Mouse (Mus musculus) bone marrow, adult 2 months (tissue): ENCODE data around the gene Clec14a. TPM values are rescaled to one million over a fixed set of nuclear protein-coding genes. Genes with fewer than 3 reads are reported as not detected.
A peak's percentile ranks its signal among the peaks of the same experiment; 100 is the strongest.
"Not testable (repeated sequence)": the region's sequence is repeated elsewhere in the genome, so short reads cannot be mapped to it uniquely, and the experiment has no call there.

ENCODE experiments used
- H3K27ac ChIP-seq: fragments of 200-500 bp; 2 replicates; pipeline ENCODE4 v1.5.1; 2012; ENCODE audit warnings: low read depth, mild to moderate bottlenecking, control low read depth, inconsistent platforms, low read length; ENCODE audit not compliant: control insufficient read depth, poor library complexity, insufficient read depth
- H3K4me1 ChIP-seq: fragments of 200-500 bp; 2 replicates; pipeline ENCODE4 v1.6.1; 2011; ENCODE audit warnings: low read length; ENCODE audit not compliant: control insufficient read depth, insufficient read depth
- H3K4me3 ChIP-seq: fragments of 200-500 bp; replicated peaks from 2 replicates; pipeline ENCODE3; 2011; ENCODE audit warnings: mild to moderate bottlenecking, low read depth, low read length, control low read depth; ENCODE audit not compliant: control insufficient read depth
- CTCF ChIP-seq: fragments of 200-500 bp; IDR thresholded peaks from 2 replicates; pipeline ENCODE4 v1.5.1; 2011; ENCODE audit warnings: low read length, control low read depth; ENCODE audit not compliant: control insufficient read depth, insufficient read depth
- POLR2A ChIP-seq: fragments of 200-500 bp; IDR thresholded peaks from 2 replicates; pipeline ENCODE4 v1.6.1; 2011; ENCODE audit warnings: low read depth, mild to moderate bottlenecking, control low read depth, low read length, borderline replicate concordance; ENCODE audit not compliant: control insufficient read depth
- WGBS: fragments of 180-500 bp; shearing (Covaris S2); methylation state at CpG from one replicate; pipeline ENCODE4 v1.1.7; 2018; 5-methylcytosine and 5-hydroxymethylcytosine counted together
- polyA plus RNA-seq: library from polyadenylated mRNA; stranded (reverse); fragments of >200 nt; gene quantifications from 2 replicates; pipeline ENCODE4 v1.2.4, GENCODE M21; 2011; ENCODE audit warnings: low replicate concordance; ENCODE audit not compliant: missing spikeins, insufficient read depth, insufficient read length

Gene Clec14a
- 1.4 and 1.5 TPM in 2 replicates for polyA plus RNA-seq

DNA sequence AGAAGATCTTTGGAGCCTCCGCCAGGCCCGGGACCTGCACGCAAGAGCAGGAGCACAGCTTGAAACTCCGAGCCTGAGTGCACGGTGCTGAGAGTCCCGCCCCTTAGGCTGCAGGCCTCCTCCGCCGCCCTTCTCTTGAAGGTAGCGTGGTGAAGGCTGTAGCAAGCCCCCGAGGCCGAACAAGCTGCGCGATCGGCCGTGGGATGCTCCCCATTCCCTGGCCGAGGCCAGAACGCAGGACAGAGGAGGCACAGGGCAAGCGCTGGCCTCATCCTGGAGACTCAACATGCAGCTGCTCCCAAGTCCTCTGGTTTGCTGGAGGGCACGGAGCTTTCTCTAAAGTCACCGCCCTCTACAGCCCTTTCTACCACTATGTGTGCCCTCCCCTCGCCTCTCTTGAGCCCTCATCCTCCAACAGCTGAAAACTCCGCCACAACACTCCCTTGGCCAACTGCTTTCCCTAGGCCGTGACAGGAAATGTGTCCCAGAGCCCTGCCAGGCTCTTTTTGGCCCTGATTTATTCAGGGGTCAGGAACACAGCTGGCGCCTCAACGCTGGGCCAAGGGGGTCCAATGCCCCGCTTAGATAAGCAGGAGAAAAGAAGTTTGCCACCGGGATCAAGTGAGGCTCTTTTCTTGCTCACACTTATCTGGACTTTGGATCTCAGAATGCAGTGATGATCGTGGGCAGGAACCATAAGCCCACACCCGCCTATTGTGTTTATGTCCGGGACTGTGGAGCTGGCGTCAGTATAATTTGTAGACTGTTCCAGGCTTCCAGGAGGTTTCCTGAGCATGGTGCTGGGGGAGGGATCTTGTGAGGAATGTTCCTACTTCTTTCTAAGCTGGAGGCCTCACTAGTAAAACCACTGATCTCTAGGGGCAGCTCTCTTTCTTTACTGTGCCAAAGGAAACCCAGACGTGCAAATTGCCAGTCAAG, at the start of gene Clec14a:
TSS of gene Clec14a (minus strand) at position 728 of the 939 bp plus-strand sequence.
- 24% methylated on average over 32 of the region's 32 CpGs for WGBS

DNA sequence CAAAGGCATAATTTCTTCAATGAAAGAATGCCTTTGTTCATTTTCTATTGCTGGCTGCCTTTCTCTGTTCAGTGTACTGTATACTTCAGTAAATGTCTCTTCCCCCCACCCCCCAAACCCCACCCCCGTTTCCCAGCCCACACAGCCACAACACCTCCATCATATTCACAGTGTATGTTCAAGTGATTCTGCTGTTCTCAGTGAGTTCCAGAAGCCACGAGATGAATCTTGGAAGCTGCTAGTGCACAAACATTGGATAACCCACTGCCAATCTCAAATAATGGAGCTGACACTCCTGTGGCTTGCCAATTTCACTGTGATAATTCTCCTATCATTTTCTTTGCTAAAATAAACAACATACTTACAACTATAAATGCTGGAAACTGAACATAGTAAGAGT, 38.7 kb upstream of the Clec14a start:
- Histone ChIP-seq H3K4me1 (no peaks in the 10 kb centered on the region), H3K4me3 (no peak overlapping the region), H3K27ac (no peak overlapping the region)
- 59% methylated on average over 2 of the region's 2 CpGs for WGBS
- no peak for TF ChIP-seq CTCF
- no peak for TF ChIP-seq POLR2A

More for the DNA sequence above, at the start of gene Clec14a:
- Histone ChIP-seq H3K4me1 (no peaks in the 10 kb centered on the region), H3K4me3 (peak within 1 kb of the TSS; percentile 16), H3K27ac (peak within 1 kb of the TSS; percentile 55; the same call in 1 of the 2 replicates)
- TF ChIP-seq POLR2A = no peak
- no peak for TF ChIP-seq CTCF

GRCm38 (mm10) chr12:58306402-58306801, 37.3 kb upstream of the Clec14a start:
- 37% methylated on average over 8 of the region's 8 CpGs for WGBS
- not testable (repeated sequence) for H3K4me3 ChIP-seq, H3K4me1 ChIP-seq, H3K27ac ChIP-seq

DNA sequence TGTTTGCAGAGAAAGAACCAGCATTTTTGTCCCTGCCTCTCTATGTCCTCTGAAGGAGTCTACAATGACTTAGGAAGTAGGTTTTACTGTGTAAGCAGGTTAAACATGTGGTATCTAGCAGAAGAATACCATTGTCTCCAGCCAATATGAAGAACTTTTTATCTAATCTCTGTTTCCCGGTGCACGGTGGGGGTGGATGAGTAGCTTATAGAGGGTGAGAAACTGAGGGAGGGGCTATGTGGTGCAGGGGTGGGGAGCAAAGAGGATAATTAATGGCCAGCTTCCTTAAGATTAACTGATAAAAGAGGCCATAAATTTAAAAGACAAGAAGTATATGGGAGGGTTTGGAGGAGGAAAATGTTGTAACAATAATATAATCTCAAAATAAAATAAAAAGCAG, 36.5 kb upstream of the Clec14a start:
- WGBS = 14% methylated on average over 2 of the region's 2 CpGs
- Histone ChIP-seq H3K27ac (no peak overlapping the region), H3K4me1 (no peaks in the 10 kb centered on the region), H3K4me3 (no peak overlapping the region)
- no peak for TF ChIP-seq CTCF
- no peak for TF ChIP-seq POLR2A

DNA sequence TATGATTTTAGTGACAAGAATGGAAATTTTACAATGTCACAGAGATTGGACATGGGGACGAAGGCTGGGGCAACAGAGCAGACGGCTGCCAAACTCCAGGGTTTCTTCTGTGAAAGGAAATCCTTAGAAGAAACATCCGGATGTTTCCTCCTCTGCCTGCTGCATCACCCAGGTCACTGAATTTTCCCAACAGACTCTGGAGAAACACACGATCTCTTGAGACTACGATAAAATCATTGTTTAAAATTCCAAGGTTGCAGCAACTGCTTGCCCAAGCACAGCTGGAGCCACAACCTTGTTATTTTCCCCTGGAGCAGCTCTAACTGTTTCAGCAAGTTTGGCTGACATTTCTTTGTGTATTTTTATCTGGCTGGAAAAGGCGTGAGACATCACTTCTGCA, 27.9 kb upstream of the Clec14a start:
- 80% methylated on average over 6 of the region's 6 CpGs for WGBS
- Histone ChIP-seq H3K27ac (no peak overlapping the region), H3K4me1 (no peaks in the 10 kb centered on the region), H3K4me3 (no peak overlapping the region)
- TF ChIP-seq CTCF (no peak), POLR2A (no peak)

- no peak overlapping the region for H3K4me3 ChIP-seq
- TF ChIP-seq CTCF (no peak), POLR2A (no peak)
These were observed 16.8 kb upstream of the Clec14a start for GRCm38 (mm10) chr12:58285912-58286311.

DNA sequence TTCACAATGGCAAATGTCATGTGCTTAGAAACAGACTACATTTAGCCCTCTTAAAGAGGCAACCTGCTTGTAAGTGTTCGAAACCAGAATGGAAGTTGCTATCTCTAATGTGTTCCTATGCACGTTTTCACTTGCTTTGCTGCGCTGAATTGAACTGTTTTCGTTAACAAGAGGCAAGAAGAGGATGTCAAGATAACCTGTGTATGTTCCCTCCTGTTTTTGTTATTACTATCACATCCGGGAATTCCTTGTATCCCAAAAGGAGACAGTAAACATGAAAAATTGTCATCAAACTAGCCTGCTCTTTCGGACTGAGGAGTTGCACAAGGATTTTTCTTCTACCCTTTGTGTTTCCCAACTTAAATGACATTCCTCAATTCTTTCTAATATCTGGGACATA, 1.4 kb upstream of the Clec14a start:
- 73% methylated on average over 6 of the region's 6 CpGs for WGBS
- H3K27ac ChIP-seq = no peak overlapping the region
- H3K4me3 ChIP-seq = no peak overlapping the region
- TF ChIP-seq CTCF (no peak), POLR2A (no peak)
- no peaks in the 10 kb centered on the region for H3K4me1 ChIP-seq

More at GRCm38 (mm10) chr12:58285912-58286311, 16.8 kb upstream of the Clec14a start:
- Histone ChIP-seq H3K4me1 (no peaks in the 10 kb centered on the region), H3K27ac (no peak overlapping the region)
- 86% methylated on average over 3 of the region's 3 CpGs for WGBS

DNA sequence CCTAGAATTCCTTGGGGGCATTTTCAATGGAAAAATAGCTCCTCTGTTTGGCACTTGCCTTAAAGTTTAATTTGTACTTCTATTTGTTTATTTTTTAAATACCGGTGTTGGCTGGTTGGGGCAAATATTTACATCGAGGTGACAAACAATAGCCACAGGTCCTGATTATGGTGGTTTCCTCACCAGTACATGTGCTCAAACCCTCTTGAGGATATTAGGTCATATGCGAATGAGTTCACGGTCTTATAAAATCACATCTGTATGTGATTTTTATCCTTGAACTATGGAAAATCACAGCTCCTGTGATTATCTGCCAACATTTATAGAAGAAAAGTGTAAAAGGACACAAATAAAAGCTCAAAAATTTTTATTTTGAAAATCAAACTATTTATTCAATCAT, 415 bp upstream of the Clec14a start:
- no peaks in the 10 kb centered on the region for H3K4me1 ChIP-seq
- TF ChIP-seq CTCF (no peak), POLR2A (no peak)
- no peak overlapping the region for H3K27ac ChIP-seq
- 85% methylated on average over 4 of the region's 4 CpGs for WGBS
- H3K4me3 ChIP-seq = no peak overlapping the region

DNA sequence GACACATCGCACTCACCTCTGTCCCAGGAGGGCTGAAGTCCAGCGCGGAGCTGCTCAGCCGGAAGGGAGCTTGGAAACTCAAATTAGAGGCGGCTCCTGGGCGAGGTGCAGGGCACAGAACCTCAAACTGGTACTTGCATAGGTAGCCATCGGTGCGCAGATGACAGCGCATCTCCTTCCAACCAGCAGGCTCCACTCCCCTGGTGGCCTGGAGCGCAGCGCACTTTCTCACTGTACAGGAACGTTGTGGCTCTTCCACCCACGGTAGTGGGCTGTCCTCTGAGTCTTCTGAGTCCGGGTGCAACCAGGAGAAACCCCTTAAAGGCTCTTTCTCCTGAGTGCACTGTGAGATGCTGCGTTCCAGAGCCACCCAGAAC, 916 bp downstream of the Clec14a start:
- H3K4me3 ChIP-seq = peak overlapping the region; percentile 16
- WGBS = 3% methylated on average over 15 of the region's 15 CpGs

More for the DNA sequence above, 916 bp downstream of the Clec14a start:
- Histone ChIP-seq H3K27ac (peak overlapping the region; percentile 34; the same call in 1 of the 2 replicates), H3K4me1 (no peaks in the 10 kb centered on the region)
- no peak for TF ChIP-seq POLR2A
- TF ChIP-seq CTCF = no peak
